Comparison of ENCODE assay signal across 17 mouse cellular contexts in the genomic region with DNA sequence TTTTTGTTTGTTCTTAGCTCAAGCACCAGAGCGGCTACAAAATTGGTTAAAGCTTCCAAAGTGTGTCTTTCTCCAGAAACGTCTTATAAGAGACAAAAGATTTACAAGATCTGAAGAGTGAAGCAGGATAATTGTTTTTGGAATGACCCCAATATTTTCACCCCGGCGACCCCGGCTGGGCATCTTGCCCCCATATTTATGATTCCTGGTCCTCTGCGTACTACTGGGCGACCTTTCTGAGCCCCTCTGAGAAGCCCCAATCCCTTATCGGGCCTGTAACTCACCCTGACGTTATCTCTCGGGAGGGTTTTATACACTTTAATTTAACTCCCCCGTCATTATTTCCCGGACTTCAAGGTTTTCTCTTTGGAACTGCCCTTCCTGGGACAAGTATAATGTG.
"Had no signal": no experiment of that assay in that cellular context is flagged by ENCODE, and none has a peak within 500 bp of the region (broad histone marks: within the 10 kb centered on the region; RNA-seq: fewer than 3 reads in every experiment).

No protein-coding gene starts in this region.

- H3K9me3 ChIP-seq: lung, embryonic 15.5 days; megakaryocyte, embryonic 14.5 days; midbrain, embryonic 13.5 days; midbrain, embryonic 15.5 days; neural tube, embryonic 12.5 days; stomach, embryonic 15.5 days had no signal

- H3K9ac ChIP-seq: lung, embryonic 15.5 days; midbrain, embryonic 13.5 days; midbrain, embryonic 15.5 days; neural tube, embryonic 12.5 days; stomach, embryonic 15.5 days had no signal

- H3K27ac ChIP-seq: lung, embryonic 15.5 days; macrophage; midbrain, embryonic 13.5 days; midbrain, embryonic 15.5 days; neural tube, embryonic 12.5 days; stomach, embryonic 15.5 days; stomach, postnatal 0 days had no signal

- H3K27me3 ChIP-seq: lung, embryonic 15.5 days; midbrain, embryonic 13.5 days; midbrain, embryonic 15.5 days; neural tube, embryonic 12.5 days; stomach, embryonic 15.5 days had no signal

- H3K36me3 ChIP-seq: lung, embryonic 15.5 days; midbrain, embryonic 13.5 days; midbrain, embryonic 15.5 days; neural tube, embryonic 12.5 days; stomach, embryonic 15.5 days had no signal

- H3K4me3 ChIP-seq: lung, embryonic 15.5 days; megakaryocyte, embryonic 14.5 days; midbrain, embryonic 13.5 days; midbrain, embryonic 15.5 days; neural tube, embryonic 12.5 days; stomach, embryonic 15.5 days had no signal

- ATAC-seq: lung, postnatal 0 days; midbrain, embryonic 13.5 days; midbrain, embryonic 15.5 days had no signal

- DNase-seq: lung, adult 2 months; lung, postnatal 14 days; lung, postnatal 36 days; right cerebral cortex, postnatal 14 days; thymus, adult 2 months; thymus, postnatal 25 days; thymus, postnatal 4 days had no signal

- H3K4me2 ChIP-seq: lung, embryonic 15.5 days; midbrain, embryonic 11.5 days; midbrain, embryonic 13.5 days; midbrain, embryonic 15.5 days; neural tube, embryonic 12.5 days; stomach, embryonic 15.5 days had no signal
